Mouse (Mus musculus) liver, embryonic 14.5 days (tissue): ENCODE data around the gene Csf3. TPM values are rescaled to one million over a fixed set of nuclear protein-coding genes. Genes with fewer than 3 reads are reported as not detected.
A peak's percentile ranks its signal among the peaks of the same experiment; 100 is the strongest.
"Not testable (repeated sequence)": the region's sequence is repeated elsewhere in the genome, so short reads cannot be mapped to it uniquely, and the experiment has no call there.

ENCODE experiments used
- ATAC-seq: fragments of 200-750 bp; cut with Nextera tagmentation; 2 replicates; pipeline ENCODE4 v1.8.0; 2017; ENCODE audit warnings: moderate number of reproducible peaks, mild to moderate bottlenecking, moderate library complexity; ENCODE audit not compliant: insufficient read depth
- DNase-seq, 3 experiments: peaks; one replicate each; pipeline ENCODE4 v3.0.0-alpha.2; 2012 to 2013; ENCODE audit warnings: low read depth in 3 of 3, low spot score in 3 of 3
- H3K27ac ChIP-seq: fragments of 300-500 bp; sonication (generic); 2 replicates; pipeline ENCODE4 v1.5.1; 2014; ENCODE audit warnings: moderate library complexity, mild to moderate bottlenecking, control low read depth, inconsistent platforms
- H3K27me3 ChIP-seq: fragments of 300-500 bp; sonication (generic); 2 replicates; pipeline ENCODE4 v1.6.1; 2014; ENCODE audit warnings: mild to moderate bottlenecking, low read length, moderate library complexity; ENCODE audit not compliant: control insufficient read depth, insufficient read depth
- H3K36me3 ChIP-seq: fragments of 300-500 bp; sonication (generic); replicated peaks from 2 replicates; pipeline ENCODE4 v1.6.1; 2014; ENCODE audit warnings: low read depth; ENCODE audit not compliant: control insufficient read depth, insufficient read depth
- H3K4me1 ChIP-seq, 2 experiments: fragments of 200-500 bp in 1 of 2; fragments of 300-500 bp in 1 of 2; sonication (generic) in 1 of 2; replicated peaks; 2 replicates each; pipeline ENCODE4 v1.6.1; 2012 to 2014; ENCODE audit warnings: antibody characterized with exemption in 1 of 2, inconsistent platforms in 1 of 2, low read length in 1 of 2; ENCODE audit not compliant: control insufficient read depth in 2 of 2, insufficient read depth in 2 of 2
- H3K4me2 ChIP-seq: fragments of 300-500 bp; sonication (generic); 2 replicates; pipeline ENCODE4 v1.6.1; 2014; ENCODE audit warnings: low read depth, mild to moderate bottlenecking, control low read depth, moderate library complexity
- H3K4me3 ChIP-seq, 2 experiments: fragments of 200-500 bp in 1 of 2; fragments of 300-500 bp in 1 of 2; sonication (generic) in 1 of 2; 2 replicates each; pipeline ENCODE4 v1.5.1; 2012 to 2014; ENCODE audit warnings: low read depth in 2 of 2, low read length in 2 of 2, mild to moderate bottlenecking in 2 of 2, control low read depth in 1 of 2, inconsistent platforms in 1 of 2, moderate library complexity in 1 of 2; ENCODE audit not compliant: insufficient read depth in 1 of 2
- H3K9ac ChIP-seq: fragments of 300-500 bp; sonication (generic); replicated peaks from 2 replicates; pipeline ENCODE4 v1.6.1; 2014; ENCODE audit warnings: mild to moderate bottlenecking, control low read depth, moderate library complexity
- H3K9me3 ChIP-seq: fragments of 300-500 bp; sonication (generic); 2 replicates; pipeline ENCODE4 v1.6.1; 2016; ENCODE audit warnings: low read length, mixed read lengths; ENCODE audit not compliant: control insufficient read depth
- CTCF ChIP-seq: IDR thresholded peaks from 2 replicates; pipeline ENCODE4 v1.5.1; 2016; ENCODE audit warnings: antibody characterized with exemption, low read depth, control low read depth
- EP300 ChIP-seq: IDR thresholded peaks from 2 replicates; pipeline ENCODE4 v1.6.1; 2016; ENCODE audit warnings: antibody characterized with exemption, low read depth
- WGBS: fragments of 180-500 bp; shearing (Covaris S2); extraction: QIAGEN DNeasy Blood & Tissue Kit; methylation state at CpG from one replicate; pipeline ENCODE4 v1.1.7; 2014; ENCODE audit not compliant: insufficient replicate concordance; 5-methylcytosine and 5-hydroxymethylcytosine counted together
- polyA plus RNA-seq, 2 experiments: library from polyadenylated mRNA; depleted of rRNA in 1 of 2; stranded (reverse) in 1 of 2; unstranded in 1 of 2; fragments of >200 nt; fragmentation: Nextera tagmentation in 1 of 2; extraction: Ambion mirVana in 1 of 2; gene quantifications; 2 replicates each; pipeline versions ENCODE4 v1.2.1 to v1.2.3; 2012 to 2014

The Csf3 gene
- polyA plus RNA-seq, 2 experiments: not detected

- Histone ChIP-seq H3K4me3 (no peak overlapping the region), H3K36me3 (no peaks in the 10 kb centered on the region), H3K4me2 (no peak overlapping the region), H3K9me3 (no peaks in the 10 kb centered on the region), H3K27me3 (peaks cover 3% of the 10 kb centered on the region), H3K4me1 (peaks cover 5 to 19% of the 10 kb centered on the region in 2 experiments; a peak in 3 of 4 replicates), H3K27ac (no peak overlapping the region), H3K9ac (no peak overlapping the region)
- TF ChIP-seq CTCF: no peak
- no peak for TF ChIP-seq EP300
- DNase-seq (no peak), ATAC-seq (no peak)
- 25% methylated on average over 3 of the region's 3 CpGs for WGBS
Measured at GRCm38 (mm10) chr11:98671284-98671815, 29.7 kb upstream of the Csf3 start.

GRCm38 (mm10) chr11:98671857-98672256, 29.2 kb upstream of the Csf3 start:
- Histone ChIP-seq H3K9me3 (no peaks in the 10 kb centered on the region), H3K27me3 (peaks cover 3% of the 10 kb centered on the region), H3K4me1 (peaks cover 5 to 19% of the 10 kb centered on the region in 2 experiments; a peak in 3 of 4 replicates), H3K27ac (no peak overlapping the region), H3K36me3 (no peaks in the 10 kb centered on the region), H3K4me2 (no peak overlapping the region), H3K4me3 (no peak overlapping the region), H3K9ac (no peak overlapping the region)
- no peak for TF ChIP-seq EP300
- TF ChIP-seq CTCF: no peak
- WGBS: 17% methylated on average over 5 of the region's 5 CpGs
- ATAC-seq (peak; percentile 71; the same call in 1 of the 2 replicates), DNase-seq (peak in 2 of 3 experiments; percentile 24 to 34)

GRCm38 (mm10) chr11:98672482-98672881, 28.6 kb upstream of the Csf3 start:
- no peak for TF ChIP-seq CTCF
- Histone ChIP-seq H3K9me3 (no peaks in the 10 kb centered on the region), H3K36me3 (no peaks in the 10 kb centered on the region), H3K27ac (no peak overlapping the region), H3K4me1 (peaks cover 5 to 19% of the 10 kb centered on the region in 2 experiments; a peak in 3 of 4 replicates), H3K4me3 (no peak overlapping the region), H3K9ac (no peak overlapping the region), H3K27me3 (peaks cover 2% of the 10 kb centered on the region), H3K4me2 (no peak overlapping the region)
- no peak for DNase-seq
- 31% methylated on average over 5 of the region's 5 CpGs for WGBS
- ATAC-seq: no peak

GRCm38 (mm10) chr11:98673136-98673535, 27.9 kb upstream of the Csf3 start:
- not testable (repeated sequence) for H3K36me3 ChIP-seq, H3K4me2 ChIP-seq, H3K9me3 ChIP-seq, H3K9ac ChIP-seq, H3K27ac ChIP-seq, H3K4me3 ChIP-seq, H3K27me3 ChIP-seq
- WGBS: 5% methylated on average over 6 of the region's 7 CpGs
- ATAC-seq (peak; percentile 59), DNase-seq (peak in 2 of 3 experiments; percentile 30 to 31)
- TF ChIP-seq CTCF: peak; percentile 79
- H3K4me1 ChIP-seq: peaks cover 5 to 19% of the 10 kb centered on the region in 2 experiments; a peak in 3 of 4 replicates

- DNase-seq (no peak), ATAC-seq (no peak)
- Histone ChIP-seq H3K4me1 (peaks cover 5 to 19% of the 10 kb centered on the region in 2 experiments; a peak in 3 of 4 replicates), H3K27ac (no peak overlapping the region), H3K4me3 (no peak overlapping the region), H3K27me3 (no peaks in the 10 kb centered on the region), H3K9ac (no peak overlapping the region), H3K4me2 (no peak overlapping the region), H3K36me3 (no peaks in the 10 kb centered on the region), H3K9me3 (no peaks in the 10 kb centered on the region)
- TF ChIP-seq CTCF: no peak
- WGBS: 37% methylated on average over 7 of the region's 7 CpGs
Measured at GRCm38 (mm10) chr11:98675829-98676363, 25.2 kb upstream of the Csf3 start.
